ENCODE assay signal across 8 mouse cellular contexts in genomic region chr7:19094471-19094825, GRCm38 (mm10). TPM values are rescaled to one million over a fixed set of nuclear protein-coding genes. Genes with fewer than 3 reads are reported as not detected.
DNase-seq lines count a peak whose midpoint lies in the region; ATAC-seq and TF ChIP-seq lines count a peak whose summit lies in the region.

Six5 (plus strand) TSS chr7:19094594.

- no peaks in the 10 kb centered on the region for H3K9me3 ChIP-seq in G1E (replicated peaks)
- H3K9me3 ChIP-seq in embryonic facial prominence, embryonic 15.5 days (replicated peaks) = no peaks in the 10 kb centered on the region
- no peaks in the 10 kb centered on the region for H3K9me3 ChIP-seq in intestine, postnatal 0 days (ENCODE audit: control insufficient read depth)

- no peak for ATAC-seq in G1E (ENCODE audit: extremely low read depth, insufficient number of reproducible peaks, low FRiP score, poor library complexity, severe bottlenecking)
- peak; percentile 5; the same call in 1 of the 2 replicates for ATAC-seq in embryonic facial prominence, embryonic 15.5 days (ENCODE audit: insufficient number of reproducible peaks, low FRiP score, low TSS enrichment, low read depth)
- peak; percentile 28; the same call in 1 of the 2 replicates for ATAC-seq in intestine, postnatal 0 days
- ATAC-seq in cerebellum, adult (ENCODE audit: insufficient number of reproducible peaks, low FRiP score, low TSS enrichment) = no peak

- peak within 1 kb of the TSS; percentile 75 for H3K4me3 ChIP-seq in kidney, adult 2 months (ENCODE audit: insufficient read depth, low read depth, low read length)
- peak within 1 kb of the TSS; percentile 75 for H3K4me3 ChIP-seq in G1E (ENCODE audit: low read depth, low read length)
- H3K4me3 ChIP-seq in embryonic facial prominence, embryonic 15.5 days (replicated peaks) = peak within 1 kb of the TSS; percentile 86
- peak within 1 kb of the TSS; percentile 63 for H3K4me3 ChIP-seq in intestine, postnatal 0 days (ENCODE audit: low read depth, low read length)

- H3K36me3 ChIP-seq in kidney, adult 2 months (ENCODE audit: control insufficient read depth, insufficient read depth, low read length) = no peaks in the 10 kb centered on the region
- peaks cover 56% of the 10 kb centered on the region for H3K36me3 ChIP-seq in G1E (replicated peaks)
- H3K36me3 ChIP-seq in embryonic facial prominence, embryonic 15.5 days = peaks cover 18% of the 10 kb centered on the region
- peaks cover 7% of the 10 kb centered on the region; the same call in 1 of the 2 replicates for H3K36me3 ChIP-seq in intestine, postnatal 0 days (ENCODE audit: control insufficient read depth, insufficient read depth)

- H3K4me2 ChIP-seq in embryonic facial prominence, embryonic 15.5 days (replicated peaks) = peak within 1 kb of the TSS; percentile 74
- peak within 1 kb of the TSS; percentile 95 for H3K4me2 ChIP-seq in intestine, postnatal 0 days (replicated peaks; ENCODE audit: low read depth)

- H3K27me3 ChIP-seq in kidney, adult 2 months (replicated peaks; ENCODE audit: control insufficient read depth, insufficient read depth, low read length) = no peaks in the 10 kb centered on the region
- H3K27me3 ChIP-seq in G1E (ENCODE audit: insufficient read depth, low read length) = peaks cover 23% of the 10 kb centered on the region
- no peaks in the 10 kb centered on the region for H3K27me3 ChIP-seq in embryonic facial prominence, embryonic 15.5 days
- H3K27me3 ChIP-seq in intestine, postnatal 0 days (replicated peaks; ENCODE audit: control insufficient read depth, insufficient read depth, low read length) = no peaks in the 10 kb centered on the region

- no peaks in the 10 kb centered on the region for H3K4me1 ChIP-seq in kidney, adult 2 months (ENCODE audit: control insufficient read depth, insufficient read depth, low read length)
- peaks cover 51% of the 10 kb centered on the region for H3K4me1 ChIP-seq in G1E (ENCODE audit: insufficient read depth, low read depth, low read length)
- peaks cover 56% of the 10 kb centered on the region for H3K4me1 ChIP-seq in embryonic facial prominence, embryonic 15.5 days
- peaks cover 6% of the 10 kb centered on the region for H3K4me1 ChIP-seq in intestine, postnatal 0 days (replicated peaks; ENCODE audit: control insufficient read depth, insufficient read depth, low read length)

- DNase-seq in kidney, adult 2 months = no peak
- no peak for DNase-seq in kidney, adult 18-20 months
- no peak for DNase-seq in G1E (ENCODE audit: low spot score)
- peak; percentile 23 for DNase-seq in lung, postnatal 25 days (ENCODE audit: low spot score)
- DNase-seq in testis, postnatal 10 days (ENCODE audit: low spot score) = peak; percentile 79

- TF ChIP-seq POLR2A in kidney, adult 2 months (IDR thresholded peaks at IDR 0.05; ENCODE audit: low read depth, low read length) = no peak

- WGBS in kidney, adult 2 months = 2% methylated on average over 27 of the region's 36 CpGs
- under 1% methylated on average over 19 of the region's 36 CpGs for WGBS in embryonic facial prominence, embryonic 15.5 days
- WGBS in intestine, postnatal 0 days = 1% methylated on average over 25 of the region's 36 CpGs

- peak within 1 kb of the TSS; percentile 85 for H3K9ac ChIP-seq in embryonic facial prominence, embryonic 15.5 days
- H3K9ac ChIP-seq in intestine, postnatal 0 days (ENCODE audit: low read depth, low read length) = peak within 1 kb of the TSS; percentile 81

- H3K27ac ChIP-seq in kidney, adult 2 months (ENCODE audit: insufficient read depth, low read depth, low read length) = peak within 1 kb of the TSS; percentile 95
- peak within 1 kb of the TSS; percentile 99 for H3K27ac ChIP-seq in embryonic facial prominence, embryonic 15.5 days (replicated peaks)
- H3K27ac ChIP-seq in intestine, postnatal 0 days (ENCODE audit: low read depth, low read length) = peak within 1 kb of the TSS; percentile 93

- TF ChIP-seq CTCF in kidney, adult 2 months (conservative IDR thresholded peaks at IDR 0.05; ENCODE audit: insufficient read depth, insufficient read length, low read depth, low read length) = no peak
- no peak for TF ChIP-seq CTCF in G1E (IDR thresholded peaks at IDR 0.05; ENCODE audit: low read depth, low read length)
- TF ChIP-seq CTCF in intestine, postnatal 0 days (IDR thresholded peaks at IDR 0.05; ENCODE audit: low read depth) = no peak

RNA-seq across cellular contexts. Expression of gene Six5, which starts in this region (rescaled TPM):
- polyA plus RNA-seq in kidney, adult 2 months (2012; rRNA removed) = 14.1 and 22.2 TPM in 2 replicates
- total RNA-seq in G1E (2014; fragmentation: Nextera tagmentation) (1.8 and 3.8 TPM in 2 replicates), G1E (2017) (2.6 and 3.6 TPM in 2 replicates)
- polyA plus RNA-seq in G1E (2012) = 9.2 and 9.9 TPM in 2 replicates
- 12.7 and 14.7 TPM in 2 replicates for polyA plus RNA-seq in embryonic facial prominence, embryonic 15.5 days (2015; fragmentation: Nextera tagmentation; extraction: Ambion mirVana)
- 4.6 and 5.1 TPM in 2 replicates for polyA plus RNA-seq in intestine, postnatal 0 days (2015; fragmentation: Nextera tagmentation; extraction: Ambion mirVana)

Comparison
In these comparisons a context has a peak if more than half of its experiments do, and no peak if none do; other contexts are left out.
1. DNase-seq: peak in lung, postnatal 25 days (single experiment) and testis, postnatal 10 days (single experiment); none in kidney, adult 2 months (single experiment), kidney, adult 18-20 months (single experiment) and G1E (single experiment).
2. ATAC-seq: peak in embryonic facial prominence, embryonic 15.5 days (single experiment) and intestine, postnatal 0 days (single experiment); none in G1E (single experiment) and cerebellum, adult (single experiment).
3. Peak in every context shown above with its lines, with median percentiles within 50 percentile points of each other: H3K27ac ChIP-seq and H3K4me3 ChIP-seq.